Mouse (Mus musculus): ENCODE results near the gene Mrpl39. TPM values are rescaled to one million over a fixed set of nuclear protein-coding genes. Genes with fewer than 3 reads are reported as not detected.

Gene Mrpl39
- total RNA-seq (2021) (10 to 100 TPM; 37.7 to 42.4 TPM), polyA plus RNA-seq (2012; rRNA removed) (24.0 and 34.8 TPM in 2 replicates)
- long read RNA-seq, transcript Mrpl39-201 (10 exons, 2,294 nt) = major isoform, 63 of 100 reads
- long read RNA-seq, partial matches to known transcripts = 32 of 100 reads
- long read RNA-seq, other reads (novel, unspliced or antisense) = 4 of 100 reads

DNA sequence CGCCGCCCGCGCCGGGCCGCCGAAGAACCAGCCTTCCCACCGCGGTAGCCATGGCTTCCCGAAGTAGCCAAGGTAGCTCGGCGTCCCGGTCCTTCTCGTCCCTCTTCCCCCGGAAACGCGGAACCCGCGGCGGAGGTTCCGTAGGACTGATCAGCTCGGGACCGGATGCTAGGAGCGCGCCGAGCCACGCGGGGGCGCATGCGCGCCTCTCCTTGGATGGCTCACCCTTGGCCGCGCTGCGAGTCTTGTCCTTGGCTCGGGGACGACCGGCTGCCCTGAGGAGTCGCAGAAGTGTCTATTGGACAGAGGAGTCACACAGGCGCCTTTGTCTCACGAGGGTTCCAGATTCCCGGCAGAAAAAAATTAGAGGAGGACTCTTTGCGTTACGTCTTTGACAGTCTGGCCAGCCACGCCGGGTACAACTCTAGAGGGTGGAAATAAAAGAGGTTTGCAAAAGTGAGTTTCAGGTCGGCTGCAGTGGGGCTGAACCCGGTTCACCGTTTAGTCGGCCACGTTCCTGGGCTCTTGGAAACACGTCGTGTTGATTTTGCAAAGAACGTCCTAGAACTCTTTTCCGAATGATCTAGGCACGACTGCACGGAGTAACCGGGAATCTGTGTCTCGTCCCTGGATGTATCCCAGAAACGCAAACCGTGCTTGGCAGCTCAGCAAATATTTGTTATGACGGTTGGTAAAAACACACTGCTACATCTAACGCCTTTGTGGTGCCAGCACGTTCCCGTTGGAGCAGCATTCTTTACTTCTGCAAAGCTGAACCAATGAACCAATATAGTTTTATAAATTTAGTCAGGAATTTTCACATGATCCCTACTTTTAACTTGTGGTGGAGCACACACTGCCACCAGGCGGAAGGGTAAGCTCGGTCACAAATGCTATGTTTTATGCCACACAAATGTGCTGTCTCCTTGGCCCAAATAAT, at the start of gene Mrpl39:
Gene Mrpl39 (minus strand): TSS at position 577 of the 940 bp plus-strand sequence.
- Histone ChIP-seq H3K27ac (peak within 1 kb of the TSS; percentile 91), H3K4me3 (peak within 1 kb of the TSS; percentile 75), H3K27me3 (ENCODE audit: control insufficient read depth, insufficient read depth, low read length) (no peaks in the 10 kb centered on the region; the same call in 1 of the 2 replicates), H3K4me1 (ENCODE audit: control insufficient read depth, insufficient read depth, low read length) (peaks cover 5% of the 10 kb centered on the region), H3K36me3 (ENCODE audit: control insufficient read depth, insufficient read depth, low read length) (peaks cover 7% of the 10 kb centered on the region), H3K9ac (ENCODE audit: low read depth, low read length) (peak within 1 kb of the TSS; percentile 91), H3K79me2 (replicated peaks; ENCODE audit: control insufficient read depth, insufficient read depth, low read length) (no peaks in the 10 kb centered on the region)
- under 1% methylated on average over 66 of the region's 66 CpGs for WGBS
- intact Hi-C loops (cut with DNase I) = loop anchor here (1.0 kb wide), 4 partner anchors 38 to 144 kb away; no protein-coding TSS in a partner anchor
- peak; percentile 96 to 100 for DNase-seq
- TF ChIP-seq CTCF (IDR thresholded peaks at IDR 0.05) (peak; percentile 90), POLR2A (IDR thresholded peaks at IDR 0.05; ENCODE audit: insufficient read depth, low read depth, low read length) (peak; percentile 84), EP300 (IDR thresholded peaks at IDR 0.05; ENCODE audit: insufficient read depth, low read depth, low read length) (peak; percentile 94)

DNA sequence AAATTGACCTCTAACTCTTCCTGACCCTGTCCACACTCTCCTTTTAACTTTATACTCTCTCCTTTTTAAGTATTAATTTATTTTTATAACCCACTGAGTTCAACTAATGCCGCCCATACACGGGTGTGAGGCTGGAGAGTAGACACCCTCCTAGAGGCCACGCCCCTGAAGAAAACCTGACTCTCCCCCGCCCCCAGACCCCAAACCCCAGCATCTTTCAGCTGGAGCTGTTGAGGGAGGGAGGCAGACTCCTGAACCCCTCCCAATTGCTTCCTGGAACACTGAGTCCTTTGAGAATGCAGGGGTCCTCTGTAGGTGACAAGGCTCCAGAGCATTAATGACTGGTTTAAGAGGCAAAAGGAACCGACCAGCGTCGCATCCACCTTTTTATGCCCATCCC, 49.4 kb upstream of the Mrpl39 start:
- Histone ChIP-seq H3K4me1 (ENCODE audit: control insufficient read depth, insufficient read depth, low read length) (peaks cover 13% of the 10 kb centered on the region), H3K4me3 (no peak overlapping the region), H3K9ac (ENCODE audit: low read depth, low read length) (no peak overlapping the region), H3K79me2 (replicated peaks; ENCODE audit: control insufficient read depth, insufficient read depth, low read length) (peaks cover 12% of the 10 kb centered on the region), H3K36me3 (ENCODE audit: control insufficient read depth, insufficient read depth, low read length) (peaks cover 53% of the 10 kb centered on the region), H3K27ac (no peak overlapping the region; the same call in 1 of the 2 replicates), H3K27me3 (ENCODE audit: control insufficient read depth, insufficient read depth, low read length) (no peaks in the 10 kb centered on the region)
- intact Hi-C loops (cut with DNase I) = no loop called here
- no peak for DNase-seq
- no peak for TF ChIP-seq CTCF (IDR thresholded peaks at IDR 0.05)
- no peak for TF ChIP-seq EP300 (IDR thresholded peaks at IDR 0.05; ENCODE audit: insufficient read depth, low read depth, low read length)
- no peak for TF ChIP-seq POLR2A (IDR thresholded peaks at IDR 0.05; ENCODE audit: insufficient read depth, low read depth, low read length)
- WGBS = 54% methylated on average over 7 of the region's 7 CpGs

DNA sequence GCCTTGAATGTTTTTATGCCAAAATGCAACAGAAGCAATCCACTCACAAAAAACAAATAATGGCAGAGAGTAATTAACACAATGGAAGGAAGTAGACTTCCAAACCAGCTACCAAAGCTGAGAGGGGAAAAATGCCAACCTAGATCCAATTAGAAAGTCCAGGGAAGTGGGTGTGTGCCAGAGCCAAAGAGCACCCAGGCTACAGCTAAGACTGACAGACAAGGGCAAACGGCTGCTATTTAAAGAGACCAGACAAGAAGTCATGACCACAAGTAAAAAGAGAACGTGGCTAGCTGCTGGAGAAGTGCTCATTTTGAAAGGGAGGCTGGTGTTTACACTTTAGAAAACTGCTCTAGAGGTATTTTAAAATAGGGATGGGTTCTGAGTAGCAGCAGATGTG, 47.7 kb upstream of the Mrpl39 start:
- Histone ChIP-seq H3K79me2 (replicated peaks; ENCODE audit: control insufficient read depth, insufficient read depth, low read length) (peaks cover 12% of the 10 kb centered on the region), H3K27me3 (ENCODE audit: control insufficient read depth, insufficient read depth, low read length) (no peaks in the 10 kb centered on the region), H3K27ac (peak overlapping the region; percentile 81), H3K9ac (ENCODE audit: low read depth, low read length) (no peak overlapping the region), H3K36me3 (ENCODE audit: control insufficient read depth, insufficient read depth, low read length) (peaks cover 56% of the 10 kb centered on the region), H3K4me1 (ENCODE audit: control insufficient read depth, insufficient read depth, low read length) (peaks cover 18% of the 10 kb centered on the region), H3K4me3 (peak overlapping the region; percentile 7; the same call in 1 of the 2 replicates)
- peak in 1 of 2 experiments; percentile 52 for DNase-seq
- TF ChIP-seq EP300 (IDR thresholded peaks at IDR 0.05; ENCODE audit: insufficient read depth, low read depth, low read length) (0 out of 2 replicates have a peak, but pooled peaks have one; percentile 13), CTCF (IDR thresholded peaks at IDR 0.05) (no peak), POLR2A (IDR thresholded peaks at IDR 0.05; ENCODE audit: insufficient read depth, low read depth, low read length) (0 out of 2 replicates have a peak, but pooled peaks have one; percentile 30)
- intact Hi-C loops (cut with DNase I) = no loop called here
- 14% methylated on average over 2 of the region's 2 CpGs for whole genome bisulfite sequencing

DNA sequence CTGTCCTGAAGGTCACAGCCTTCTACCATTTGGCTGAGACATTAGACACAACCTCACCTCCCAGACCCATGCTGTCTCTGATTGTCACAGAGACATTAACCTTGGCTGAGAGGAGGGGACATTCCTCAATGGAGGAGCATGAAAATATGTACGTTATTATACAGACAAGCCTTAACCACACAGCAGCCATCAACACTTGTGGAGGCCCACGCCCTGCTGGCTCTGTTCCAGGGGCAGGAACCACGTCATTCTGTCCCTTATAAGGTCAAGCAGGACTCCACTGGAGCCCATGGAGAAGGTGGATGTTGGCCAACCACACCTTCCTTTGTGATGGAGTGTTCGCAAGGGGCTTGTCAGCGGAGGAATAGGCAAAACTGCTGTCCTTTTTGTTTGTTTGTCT, 44.2 kb upstream of the Mrpl39 start:
- H3K9ac ChIP-seq (ENCODE audit: low read depth, low read length) = no peak overlapping the region
- H3K27me3 ChIP-seq (ENCODE audit: control insufficient read depth, insufficient read depth, low read length) = no peaks in the 10 kb centered on the region
- intact Hi-C loops (cut with DNase I) = no loop called here
- DNase-seq = no peak
- H3K4me3 ChIP-seq = no peak overlapping the region
- peak overlapping the region; percentile 34 for H3K27ac ChIP-seq
- WGBS = 48% methylated on average over 5 of the region's 5 CpGs
- peaks cover 9% of the 10 kb centered on the region for H3K4me1 ChIP-seq (ENCODE audit: control insufficient read depth, insufficient read depth, low read length)
- peaks cover 55% of the 10 kb centered on the region for H3K36me3 ChIP-seq (ENCODE audit: control insufficient read depth, insufficient read depth, low read length)
- no peak for TF ChIP-seq EP300 (IDR thresholded peaks at IDR 0.05; ENCODE audit: insufficient read depth, low read depth, low read length)
- no peak for TF ChIP-seq POLR2A (IDR thresholded peaks at IDR 0.05; ENCODE audit: insufficient read depth, low read depth, low read length)
- no peak for TF ChIP-seq CTCF (IDR thresholded peaks at IDR 0.05)
- H3K79me2 ChIP-seq (replicated peaks; ENCODE audit: control insufficient read depth, insufficient read depth, low read length) = peaks cover 8% of the 10 kb centered on the region

DNA sequence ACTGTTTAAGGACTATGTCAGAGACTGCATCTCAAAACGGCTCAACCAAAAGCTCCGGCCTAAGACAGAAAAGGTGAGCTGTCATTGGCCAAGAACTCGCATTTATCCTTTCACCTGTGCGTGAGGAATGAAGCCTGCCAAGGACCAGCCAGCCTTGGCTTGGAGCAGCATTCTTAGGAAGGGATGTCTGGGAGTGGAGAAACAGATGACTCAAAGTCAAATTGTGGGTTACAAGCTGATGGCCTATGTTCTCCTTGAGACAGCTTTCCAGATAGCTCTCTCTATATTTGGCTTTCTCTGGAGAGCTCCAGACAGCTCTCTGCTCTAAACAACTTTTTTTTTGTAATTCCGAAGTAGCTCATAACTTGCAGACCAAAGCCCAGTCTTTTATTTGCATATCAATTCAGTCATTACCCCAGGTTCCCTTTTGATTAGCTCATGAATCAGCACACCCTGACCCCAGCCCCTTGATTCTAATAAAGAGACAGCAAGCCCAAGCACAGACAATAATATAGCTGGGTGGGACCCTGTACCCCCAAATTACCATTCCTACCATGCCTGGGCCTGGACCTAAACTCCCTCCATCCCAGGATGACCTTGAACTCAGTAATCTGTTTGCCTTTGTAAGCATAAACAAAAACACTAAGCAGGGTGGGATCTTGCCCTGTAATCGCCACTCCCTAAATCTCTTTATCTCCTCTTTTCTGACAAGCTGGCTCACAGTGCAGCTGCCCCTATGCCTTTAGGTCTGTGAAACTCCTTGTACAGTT, 43.5 kb upstream of the Mrpl39 start:
- H3K4me3 ChIP-seq = no peak overlapping the region
- intact Hi-C loops (cut with DNase I) = no loop called here
- no peak for DNase-seq
- peaks cover 50% of the 10 kb centered on the region for H3K36me3 ChIP-seq (ENCODE audit: control insufficient read depth, insufficient read depth, low read length)
- no peaks in the 10 kb centered on the region for H3K27me3 ChIP-seq (ENCODE audit: control insufficient read depth, insufficient read depth, low read length)
- 72% methylated on average over 6 of the region's 6 CpGs for WGBS
- TF ChIP-seq POLR2A (IDR thresholded peaks at IDR 0.05; ENCODE audit: insufficient read depth, low read depth, low read length) (no peak), EP300 (IDR thresholded peaks at IDR 0.05; ENCODE audit: insufficient read depth, low read depth, low read length) (no peak), CTCF (IDR thresholded peaks at IDR 0.05) (no peak)
- H3K4me1 ChIP-seq (ENCODE audit: control insufficient read depth, insufficient read depth, low read length) = peaks cover 8% of the 10 kb centered on the region
- H3K27ac ChIP-seq = peak overlapping the region; percentile 43
- H3K79me2 ChIP-seq (replicated peaks; ENCODE audit: control insufficient read depth, insufficient read depth, low read length) = peaks cover 8% of the 10 kb centered on the region
- no peak overlapping the region for H3K9ac ChIP-seq (ENCODE audit: low read depth, low read length)
